Mouse (Mus musculus) right cerebral cortex, postnatal 36 days (tissue): ENCODE results near the gene Dctn1.
A peak's percentile ranks its signal among the peaks of the same experiment; 100 is the strongest.
"Not testable (repeated sequence)": the region's sequence is repeated elsewhere in the genome, so short reads cannot be mapped to it uniquely, and the experiment has no call there.

Source experiments
- DNase-seq, 2 experiments: peaks; one replicate each; pipeline ENCODE4 v3.0.0; 2022; ENCODE audit warnings: low spot score in 2 of 2, mixed read lengths in 1 of 2

Dctn1 gene

DNA sequence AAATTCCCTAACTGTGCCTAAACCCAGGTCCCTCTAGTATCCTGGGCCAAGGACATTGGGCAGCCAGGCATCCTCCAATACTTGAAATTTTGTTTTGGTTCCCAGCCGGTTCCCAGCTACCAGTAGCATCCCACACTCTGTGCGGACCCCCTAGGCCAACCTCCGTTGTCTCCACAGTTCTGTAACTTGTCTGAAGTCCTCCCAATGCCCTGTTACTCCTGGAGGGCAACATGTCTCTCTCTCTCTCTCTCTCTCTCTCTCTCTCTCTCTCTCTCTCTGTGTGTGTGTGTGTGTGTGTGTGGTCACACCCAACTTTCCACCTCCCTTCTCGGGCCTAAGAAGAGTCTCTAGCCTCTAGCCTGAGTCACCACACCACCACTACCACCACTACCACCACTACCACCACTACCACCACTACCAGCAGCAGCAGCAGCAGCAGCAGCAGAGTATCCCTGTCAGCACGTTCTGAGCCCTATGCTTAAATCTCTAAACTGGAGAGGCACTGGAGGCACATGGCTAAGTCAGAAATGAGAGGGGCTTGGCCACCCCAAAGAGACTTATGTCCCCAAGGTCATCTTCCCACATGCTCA lies 29.3 kb upstream of the Dctn1 start:
- DNase-seq = no peak

- DNase-seq = no peak
Observed at GRCm38 (mm10) chr6:83136881-83137575, 28.7 kb upstream of the Dctn1 start.

GRCm38 (mm10) chr6:83137576-83137950 lies 28.2 kb upstream of the Dctn1 start:
- peak; percentile 54 to 59 for DNase-seq

GRCm38 (mm10) chr6:83138056-83138455 lies 27.7 kb upstream of the Dctn1 start:
- no peak for DNase-seq

DNA sequence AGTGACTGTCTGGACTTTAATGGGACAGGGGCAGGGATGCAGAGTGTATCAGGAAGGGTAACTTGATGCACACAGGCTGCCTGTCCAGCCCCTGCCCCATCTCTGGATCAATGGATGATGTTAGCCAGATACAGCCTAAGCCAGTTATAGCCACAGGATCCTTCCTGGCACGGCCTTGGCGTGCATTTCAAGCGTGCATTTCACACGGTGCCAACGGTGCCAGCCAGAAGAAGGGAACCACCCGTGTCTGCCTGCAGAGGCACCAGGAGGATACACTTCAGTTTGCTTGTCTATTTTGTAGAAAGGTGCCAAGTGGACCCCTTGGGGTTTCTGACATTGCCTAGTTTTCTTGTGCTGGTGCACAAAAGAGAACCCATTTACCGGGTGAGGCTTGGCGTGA lies 25.7 kb upstream of the Dctn1 start:
- no peak for DNase-seq

DNA sequence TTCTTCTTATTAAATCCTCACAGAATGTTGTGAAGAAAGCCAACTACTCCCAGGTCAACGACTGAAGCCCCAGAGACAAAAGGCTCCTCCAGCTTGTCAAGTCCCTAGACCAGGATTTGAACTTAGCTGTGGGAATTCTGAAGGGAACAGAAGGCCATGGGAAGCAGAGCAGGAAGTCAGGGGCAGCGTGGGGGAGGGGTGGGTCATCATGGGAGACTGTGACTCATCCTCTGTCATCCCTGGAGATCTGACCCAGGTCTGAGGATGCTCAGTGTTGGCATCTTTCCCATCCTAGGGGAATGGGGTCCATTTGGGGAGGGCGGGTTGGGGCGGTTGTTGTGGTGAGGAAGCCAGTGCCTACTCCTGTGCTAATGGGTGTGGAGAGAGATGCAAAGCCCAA lies 24.1 kb upstream of the Dctn1 start:
- no peak for DNase-seq

- DNase-seq = peak; percentile 61 to 67
Observed at GRCm38 (mm10) chr6:83142211-83142731, 23.4 kb upstream of the Dctn1 start.

- DNase-seq = no peak
Observed at GRCm38 (mm10) chr6:83142886-83143285, 22.8 kb upstream of the Dctn1 start.

DNA sequence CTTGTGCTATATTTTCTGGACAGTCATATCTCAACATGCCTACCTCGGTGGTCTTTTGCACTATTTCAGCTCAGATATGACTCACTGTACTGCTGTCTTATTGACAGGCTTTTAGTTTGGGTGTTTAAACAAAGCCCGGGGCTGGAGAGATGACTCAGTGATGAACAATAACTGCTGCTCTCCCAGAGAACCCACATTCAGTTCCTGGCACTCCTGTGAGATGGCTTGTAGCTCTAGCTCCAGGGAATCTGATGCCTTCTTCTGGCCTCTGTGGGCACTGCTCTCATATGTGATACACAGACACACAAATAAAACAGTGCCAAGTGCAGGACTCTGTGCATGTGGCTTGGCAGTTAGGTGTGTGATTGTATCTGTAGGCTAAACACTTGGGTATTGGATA lies 20.5 kb upstream of the Dctn1 start:
- DNase-seq = no peak

DNA sequence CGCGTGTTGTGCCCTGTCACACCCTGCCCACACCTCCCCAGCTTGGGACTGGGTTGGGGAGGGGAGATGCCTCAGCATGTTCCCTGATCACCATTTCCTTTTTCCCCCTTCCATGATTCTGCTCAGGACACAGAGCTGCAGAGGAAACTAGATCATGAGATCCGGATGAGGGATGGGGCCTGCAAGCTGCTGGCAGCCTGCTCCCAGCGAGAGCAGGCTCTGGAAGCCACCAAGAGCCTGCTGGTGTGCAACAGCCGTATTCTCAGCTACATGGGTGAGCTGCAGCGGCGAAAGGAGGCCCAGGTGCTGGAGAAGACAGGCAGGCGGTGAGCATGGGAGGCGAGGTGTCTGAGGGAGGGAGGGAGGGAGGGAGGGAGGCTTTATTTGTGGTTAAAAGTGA lies 19.9 kb upstream of the Dctn1 start:
- no peak for DNase-seq

GRCm38 (mm10) chr6:83147280-83147679 lies 18.4 kb upstream of the Dctn1 start:
- no peak for DNase-seq

- no peak for DNase-seq
Observed at GRCm38 (mm10) chr6:83151721-83152120, 14.0 kb upstream of the Dctn1 start.

GRCm38 (mm10) chr6:83153038-83153437 lies 12.7 kb upstream of the Dctn1 start:
- DNase-seq = no peak

DNA sequence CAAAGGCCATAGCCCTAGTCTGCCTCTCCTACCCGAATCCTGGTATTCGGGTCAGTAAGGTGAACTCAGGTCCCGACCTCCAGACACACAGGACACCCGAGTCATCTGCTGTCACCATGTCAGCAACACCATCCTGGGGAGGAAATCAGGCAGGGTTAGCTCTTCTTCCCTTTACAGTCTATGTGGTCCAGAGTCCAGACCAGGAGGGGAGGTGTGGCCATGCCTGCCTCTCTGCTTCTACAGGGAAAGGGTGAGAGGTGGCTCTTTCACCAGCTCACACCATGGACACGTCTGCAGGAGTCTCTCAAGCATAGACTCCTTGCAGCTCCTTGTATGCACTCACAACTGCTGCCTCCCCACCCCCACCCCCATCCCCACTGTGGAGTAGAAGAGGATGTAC lies 12.2 kb upstream of the Dctn1 start:
- no peak for DNase-seq

GRCm38 (mm10) chr6:83155552-83156238 lies 10.0 kb upstream of the Dctn1 start:
- DNase-seq = no peak

DNA sequence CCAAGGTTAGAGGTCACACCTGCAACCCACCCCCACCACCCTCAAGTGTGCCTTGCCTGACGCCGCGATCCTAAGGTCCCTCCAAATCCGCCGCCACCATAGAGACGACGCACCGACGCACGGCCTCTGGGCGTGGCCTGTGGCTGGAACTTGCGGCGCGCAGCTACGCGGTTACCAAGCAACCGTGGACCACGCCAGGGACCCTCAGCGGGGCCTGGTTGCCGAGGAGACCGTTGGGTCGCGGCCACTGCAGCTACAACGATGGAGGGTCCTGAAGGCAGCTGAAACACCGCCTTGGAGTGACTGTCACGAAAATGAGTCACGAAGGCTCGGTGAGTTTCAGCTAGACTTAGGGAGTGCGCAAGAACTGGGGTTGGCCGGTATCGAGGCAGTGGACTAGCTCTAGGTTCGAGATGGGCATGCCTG lies 9.4 kb upstream of the Dctn1 start, which contains the start of the genes Wdr54 and 1700003E16Rik:
TSS of gene Wdr54 (minus strand) at position 139 of the 426 bp plus-strand sequence.
TSS of gene 1700003E16Rik (plus strand) at position 146 of the 426 bp plus-strand sequence.
- peak; percentile 68 to 81 for DNase-seq

DNA sequence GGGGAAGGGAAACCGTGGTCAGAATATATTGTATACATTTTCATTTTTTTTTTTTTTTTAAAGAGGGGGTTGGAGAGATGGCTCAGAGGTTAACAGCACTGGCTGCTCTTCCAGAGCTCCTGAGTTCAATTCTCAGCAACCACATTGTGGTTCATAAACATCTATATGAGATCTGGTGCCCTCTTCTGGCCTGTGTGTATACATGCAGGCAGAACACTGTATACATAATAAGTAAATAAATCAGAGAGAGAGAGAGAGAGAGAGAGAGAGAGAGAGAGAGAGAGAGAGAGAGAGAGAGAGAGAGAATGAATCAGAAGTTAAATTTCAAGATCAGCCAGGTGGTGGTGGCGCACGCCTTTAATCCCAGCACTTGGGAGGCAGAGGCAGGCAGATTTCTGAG lies 6.3 kb upstream of the Dctn1 start:
- not testable (repeated sequence) for DNase-seq

- no peak for DNase-seq
Observed at GRCm38 (mm10) chr6:83161442-83161841, 4.3 kb upstream of the Dctn1 start.

DNA sequence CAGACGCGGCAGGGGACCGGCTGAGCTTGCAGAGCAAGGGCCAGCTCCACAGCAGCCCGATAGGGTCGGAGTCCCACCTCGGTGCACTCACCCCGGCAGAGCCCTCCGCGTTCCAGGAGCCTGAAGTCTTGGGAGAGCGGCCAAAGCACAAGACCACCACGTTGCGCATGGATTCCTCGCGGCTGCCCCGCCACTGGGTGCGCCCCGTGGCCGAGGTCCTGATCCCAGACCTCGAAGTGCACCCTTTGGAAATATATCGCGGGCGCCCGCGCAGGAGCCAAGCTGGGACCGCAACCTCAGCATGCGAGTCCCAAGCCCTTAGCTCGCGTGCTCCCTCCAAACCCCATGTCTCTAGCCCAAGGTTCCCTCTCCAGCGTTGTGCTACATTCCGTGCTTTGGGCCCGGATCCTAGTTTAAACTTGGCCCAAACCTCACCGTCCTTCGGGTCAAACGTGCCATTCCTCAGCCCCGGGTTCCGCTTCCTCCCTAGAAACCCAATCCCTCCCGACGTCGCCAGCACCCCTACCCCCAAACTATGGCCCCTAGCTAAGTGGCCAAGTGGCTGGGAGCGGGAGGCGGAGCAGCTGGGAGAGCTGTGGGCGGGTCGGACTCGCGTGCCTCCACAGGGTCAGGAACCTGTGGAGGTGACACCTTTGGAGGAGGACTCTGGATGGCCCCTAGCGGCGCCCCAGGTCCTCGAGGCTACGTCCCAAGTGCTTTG lies 3.6 kb upstream of the Dctn1 start:
- DNase-seq = no peak

- no peak for DNase-seq
Observed at GRCm38 (mm10) chr6:83162701-83163100, 3.0 kb upstream of the Dctn1 start.

- no peak for DNase-seq
Observed at GRCm38 (mm10) chr6:83165026-83165606, 604 bp upstream of the Dctn1 start.

GRCm38 (mm10) chr6:83166243-83166630 lies 517 bp downstream of the Dctn1 start:
- DNase-seq = no peak
